Mouse (Mus musculus) liver, embryonic 14.5 days (tissue): ENCODE measurements around the gene Ccdc149. TPM values are rescaled to one million over a fixed set of nuclear protein-coding genes. Genes with fewer than 3 reads are reported as not detected.

Source experiments
- ATAC-seq: fragments of 200-750 bp; cut with Nextera tagmentation; 2 replicates; pipeline ENCODE4 v1.8.0; 2017; ENCODE audit warnings: moderate number of reproducible peaks, mild to moderate bottlenecking, moderate library complexity; ENCODE audit not compliant: insufficient read depth
- DNase-seq, 3 experiments: peaks; one replicate each; pipeline ENCODE4 v3.0.0-alpha.2; 2012 to 2013; ENCODE audit warnings: low read depth in 3 of 3, low spot score in 3 of 3
- H3K27ac ChIP-seq: fragments of 300-500 bp; sonication (generic); 2 replicates; pipeline ENCODE4 v1.5.1; 2014; ENCODE audit warnings: moderate library complexity, mild to moderate bottlenecking, control low read depth, inconsistent platforms
- H3K27me3 ChIP-seq: fragments of 300-500 bp; sonication (generic); 2 replicates; pipeline ENCODE4 v1.6.1; 2014; ENCODE audit warnings: mild to moderate bottlenecking, low read length, moderate library complexity; ENCODE audit not compliant: control insufficient read depth, insufficient read depth
- H3K36me3 ChIP-seq: fragments of 300-500 bp; sonication (generic); replicated peaks from 2 replicates; pipeline ENCODE4 v1.6.1; 2014; ENCODE audit warnings: low read depth; ENCODE audit not compliant: control insufficient read depth, insufficient read depth
- H3K4me1 ChIP-seq, 2 experiments: fragments of 200-500 bp in 1 of 2; fragments of 300-500 bp in 1 of 2; sonication (generic) in 1 of 2; replicated peaks; 2 replicates each; pipeline ENCODE4 v1.6.1; 2012 to 2014; ENCODE audit warnings: antibody characterized with exemption in 1 of 2, inconsistent platforms in 1 of 2, low read length in 1 of 2; ENCODE audit not compliant: control insufficient read depth in 2 of 2, insufficient read depth in 2 of 2
- H3K4me2 ChIP-seq: fragments of 300-500 bp; sonication (generic); 2 replicates; pipeline ENCODE4 v1.6.1; 2014; ENCODE audit warnings: low read depth, mild to moderate bottlenecking, control low read depth, moderate library complexity
- H3K4me3 ChIP-seq, 2 experiments: fragments of 200-500 bp in 1 of 2; fragments of 300-500 bp in 1 of 2; sonication (generic) in 1 of 2; 2 replicates each; pipeline ENCODE4 v1.5.1; 2012 to 2014; ENCODE audit warnings: low read depth in 2 of 2, low read length in 2 of 2, mild to moderate bottlenecking in 2 of 2, control low read depth in 1 of 2, inconsistent platforms in 1 of 2, moderate library complexity in 1 of 2; ENCODE audit not compliant: insufficient read depth in 1 of 2
- H3K9ac ChIP-seq: fragments of 300-500 bp; sonication (generic); replicated peaks from 2 replicates; pipeline ENCODE4 v1.6.1; 2014; ENCODE audit warnings: mild to moderate bottlenecking, control low read depth, moderate library complexity
- H3K9me3 ChIP-seq: fragments of 300-500 bp; sonication (generic); 2 replicates; pipeline ENCODE4 v1.6.1; 2016; ENCODE audit warnings: low read length, mixed read lengths; ENCODE audit not compliant: control insufficient read depth
- CTCF ChIP-seq: IDR thresholded peaks from 2 replicates; pipeline ENCODE4 v1.5.1; 2016; ENCODE audit warnings: antibody characterized with exemption, low read depth, control low read depth
- EP300 ChIP-seq: IDR thresholded peaks from 2 replicates; pipeline ENCODE4 v1.6.1; 2016; ENCODE audit warnings: antibody characterized with exemption, low read depth
- WGBS: fragments of 180-500 bp; shearing (Covaris S2); extraction: QIAGEN DNeasy Blood & Tissue Kit; methylation state at CpG from one replicate; pipeline ENCODE4 v1.1.7; 2014; ENCODE audit not compliant: insufficient replicate concordance; 5-methylcytosine and 5-hydroxymethylcytosine counted together
- polyA plus RNA-seq, 2 experiments: library from polyadenylated mRNA; depleted of rRNA in 1 of 2; stranded (reverse) in 1 of 2; unstranded in 1 of 2; fragments of >200 nt; fragmentation: Nextera tagmentation in 1 of 2; extraction: Ambion mirVana in 1 of 2; gene quantifications; 2 replicates each; pipeline versions ENCODE4 v1.2.1 to v1.2.3; 2012 to 2014

The Ccdc149 gene
- 0.31 and 0.33 TPM in 2 replicates for polyA plus RNA-seq (2012; rRNA removed)
- 0.47 and 0.76 TPM in 2 replicates for polyA plus RNA-seq (2014; fragmentation: Nextera tagmentation; extraction: Ambion mirVana)

GRCm38 (mm10) chr5:52470991-52471801 is at the start of gene Ccdc149:
Ccdc149 (minus strand) TSS chr5:52471521.
- H3K9ac ChIP-seq = peak within 1 kb of the TSS; percentile 27
- H3K27me3 ChIP-seq = peaks cover 8% of the 10 kb centered on the region
- ATAC-seq (peak; percentile 65), DNase-seq (peak in 1 of 3 experiments; percentile 2)
- TF ChIP-seq EP300 (no peak), CTCF (no peak)
- no peak within 1 kb of the TSS for H3K27ac ChIP-seq
- no peaks in the 10 kb centered on the region for H3K36me3 ChIP-seq
- H3K4me2 ChIP-seq = peak within 1 kb of the TSS; percentile 55
- 0 out of 4 replicates have a peak, but pooled peaks cover 0 to 2% of the 10 kb centered on the region in 2 experiments for H3K4me1 ChIP-seq
- H3K4me3 ChIP-seq = peak within 1 kb of the TSS; percentile 48 to 56
- 2% methylated on average over 55 of the region's 65 CpGs for WGBS
- H3K9me3 ChIP-seq = no peaks in the 10 kb centered on the region

GRCm38 (mm10) chr5:52519921-52520320 is 48.6 kb upstream of the Ccdc149 start:
- Histone ChIP-seq H3K4me2 (no peak overlapping the region), H3K4me1 (0 out of 4 replicates have a peak, but pooled peaks cover 0 to 3% of the 10 kb centered on the region in 2 experiments), H3K9ac (no peak overlapping the region), H3K27ac (no peak overlapping the region), H3K4me3 (no peak overlapping the region), H3K9me3 (no peaks in the 10 kb centered on the region), H3K27me3 (no peaks in the 10 kb centered on the region), H3K36me3 (no peaks in the 10 kb centered on the region)
- 64% methylated on average over 2 of the region's 2 CpGs for WGBS
- no peak for DNase-seq
- ATAC-seq = no peak
- TF ChIP-seq EP300 (no peak), CTCF (no peak)

GRCm38 (mm10) chr5:52516072-52516476 is 44.8 kb upstream of the Ccdc149 start:
- 23% methylated on average over 21 of the region's 21 CpGs for WGBS
- H3K4me3 ChIP-seq = no peak overlapping the region
- ATAC-seq (no peak), DNase-seq (no peak)
- H3K9me3 ChIP-seq = no peaks in the 10 kb centered on the region
- H3K4me2 ChIP-seq = peak overlapping the region; percentile 30; the same call in 1 of the 2 replicates
- H3K27ac ChIP-seq = no peak overlapping the region
- 0 out of 4 replicates have a peak, but pooled peaks cover 0 to 3% of the 10 kb centered on the region in 2 experiments for H3K4me1 ChIP-seq
- H3K9ac ChIP-seq = no peak overlapping the region
- H3K36me3 ChIP-seq = no peaks in the 10 kb centered on the region
- no peak for TF ChIP-seq CTCF
- TF ChIP-seq EP300 = no peak
- no peaks in the 10 kb centered on the region for H3K27me3 ChIP-seq

GRCm38 (mm10) chr5:52515246-52516021 is 44.1 kb upstream of the Ccdc149 start:
- no peaks in the 10 kb centered on the region for H3K9me3 ChIP-seq
- H3K27ac ChIP-seq = no peak overlapping the region
- TF ChIP-seq EP300 (no peak), CTCF (peak; percentile 68)
- H3K4me3 ChIP-seq = no peak overlapping the region
- H3K27me3 ChIP-seq = no peaks in the 10 kb centered on the region
- DNase-seq (peak; percentile 14 to 33 (median 17)), ATAC-seq (no peak)
- H3K9ac ChIP-seq = no peak overlapping the region
- 0 out of 4 replicates have a peak, but pooled peaks cover 0 to 3% of the 10 kb centered on the region in 2 experiments for H3K4me1 ChIP-seq
- H3K4me2 ChIP-seq = peak overlapping the region; percentile 30; the same call in 1 of the 2 replicates
- 24% methylated on average over 22 of the region's 22 CpGs for WGBS
- H3K36me3 ChIP-seq = no peaks in the 10 kb centered on the region

GRCm38 (mm10) chr5:52511089-52511488 is 39.8 kb upstream of the Ccdc149 start:
- DNase-seq (no peak), ATAC-seq (no peak)
- Histone ChIP-seq H3K27ac (no peak overlapping the region), H3K9me3 (no peaks in the 10 kb centered on the region), H3K27me3 (no peaks in the 10 kb centered on the region), H3K9ac (no peak overlapping the region), H3K4me3 (no peak overlapping the region), H3K4me2 (no peak overlapping the region), H3K4me1 (0 out of 4 replicates have a peak, but pooled peaks cover 0 to 3% of the 10 kb centered on the region in 2 experiments), H3K36me3 (no peaks in the 10 kb centered on the region)
- TF ChIP-seq CTCF (no peak), EP300 (no peak)
- 49% methylated on average over 3 of the region's 3 CpGs for whole genome bisulfite sequencing
